Mouse (Mus musculus) midbrain, embryonic 13.5 days (tissue): ENCODE data around the gene Dlg2. TPM values are rescaled to one million over a fixed set of nuclear protein-coding genes. Genes with fewer than 3 reads are reported as not detected.
A peak's percentile ranks its signal among the peaks of the same experiment; 100 is the strongest.

Experiments used
- ATAC-seq: fragments of 200-750 bp; cut with Nextera tagmentation; 2 replicates; pipeline ENCODE4 v1.8.0; 2017; ENCODE audit warnings: mild to moderate bottlenecking, moderate TSS enrichment, moderate library complexity
- H3K27ac ChIP-seq: fragments of 300-500 bp; sonication (generic); 2 replicates; pipeline ENCODE4 v1.5.1; 2015; ENCODE audit warnings: inconsistent platforms, mild to moderate bottlenecking, moderate library complexity
- H3K27me3 ChIP-seq: fragments of 300-500 bp; sonication (generic); 2 replicates; pipeline ENCODE4 v1.6.1; 2015; ENCODE audit warnings: mild to moderate bottlenecking, inconsistent platforms
- H3K36me3 ChIP-seq: fragments of 300-500 bp; sonication (generic); 2 replicates; pipeline ENCODE4 v1.6.1; 2015; ENCODE audit warnings: mild to moderate bottlenecking, inconsistent platforms
- H3K4me1 ChIP-seq: fragments of 300-500 bp; sonication (generic); replicated peaks from 2 replicates; pipeline ENCODE4 v1.6.1; 2015; ENCODE audit warnings: inconsistent platforms
- H3K4me2 ChIP-seq: fragments of 300-500 bp; sonication (generic); replicated peaks from 2 replicates; pipeline ENCODE4 v1.6.1; 2015; ENCODE audit warnings: moderate library complexity, mild to moderate bottlenecking, inconsistent platforms
- H3K4me3 ChIP-seq: fragments of 300-500 bp; sonication (generic); replicated peaks from 2 replicates; pipeline ENCODE4 v1.5.1; 2015; ENCODE audit warnings: mild to moderate bottlenecking, inconsistent platforms
- H3K9ac ChIP-seq: fragments of 300-500 bp; sonication (generic); replicated peaks from 2 replicates; pipeline ENCODE4 v1.6.1; 2015; ENCODE audit warnings: mild to moderate bottlenecking, inconsistent platforms
- H3K9me3 ChIP-seq: fragments of 300-500 bp; sonication (generic); 2 replicates; pipeline ENCODE4 v1.6.1; 2016; ENCODE audit warnings: mild to moderate bottlenecking, inconsistent platforms
- WGBS: fragments of 180-500 bp; shearing (Covaris S2); methylation state at CpG from one replicate; pipeline ENCODE4 v1.1.7; 2015; 5-methylcytosine and 5-hydroxymethylcytosine counted together
- polyA plus RNA-seq: library from polyadenylated mRNA; unstranded; fragments of >200 nt; fragmentation: Nextera tagmentation; extraction: Ambion mirVana; gene quantifications from 2 replicates; pipeline ENCODE4 v1.2.1, GENCODE M21; 2015

Gene Dlg2
- polyA plus RNA-seq, 1 experiment from 2014 or later: 13.0 TPM

- no peaks in the 10 kb centered on the region for H3K36me3 ChIP-seq
- H3K9ac ChIP-seq: no peak overlapping the region
- H3K9me3 ChIP-seq: no peaks in the 10 kb centered on the region
- H3K27me3 ChIP-seq: no peaks in the 10 kb centered on the region
- ATAC-seq: no peak
- H3K4me2 ChIP-seq: no peak overlapping the region
- H3K4me1 ChIP-seq: peaks cover 13% of the 10 kb centered on the region
- H3K27ac ChIP-seq: no peak overlapping the region
- H3K4me3 ChIP-seq: no peak overlapping the region
- 76% methylated on average over 1 of the region's 1 CpGs for WGBS
Measured at GRCm38 (mm10) chr7:92396783-92397182, 1920.3 kb downstream of the Dlg2 start.

- no peak overlapping the region for H3K9ac ChIP-seq
- H3K4me1 ChIP-seq: peaks cover 13% of the 10 kb centered on the region
- 48% methylated on average over 1 of the region's 1 CpGs for WGBS
- H3K4me2 ChIP-seq: no peak overlapping the region
- H3K9me3 ChIP-seq: no peaks in the 10 kb centered on the region
- no peaks in the 10 kb centered on the region for H3K36me3 ChIP-seq
- H3K27ac ChIP-seq: no peak overlapping the region
- H3K27me3 ChIP-seq: no peaks in the 10 kb centered on the region
- no peak for ATAC-seq
- H3K4me3 ChIP-seq: no peak overlapping the region
Measured at GRCm38 (mm10) chr7:92398841-92399240, 1922.4 kb downstream of the Dlg2 start.

- Histone ChIP-seq H3K9me3 (no peaks in the 10 kb centered on the region), H3K9ac (no peak overlapping the region), H3K27ac (0 out of 2 replicates have a peak overlapping the region, but pooled peaks have one; percentile 56), H3K27me3 (no peaks in the 10 kb centered on the region), H3K36me3 (no peaks in the 10 kb centered on the region), H3K4me3 (no peak overlapping the region), H3K4me1 (peaks cover 13% of the 10 kb centered on the region), H3K4me2 (no peak overlapping the region)
- WGBS: 71% methylated on average over 1 of the region's 1 CpGs
- ATAC-seq: no peak
Measured at GRCm38 (mm10) chr7:92400551-92400950, 1924.1 kb downstream of the Dlg2 start.

GRCm38 (mm10) chr7:92401001-92401688 is 1924.7 kb downstream of the Dlg2 start:
- no peaks in the 10 kb centered on the region for H3K27me3 ChIP-seq
- H3K4me1 ChIP-seq: peaks cover 13% of the 10 kb centered on the region
- 37% methylated on average over 4 of the region's 4 CpGs for WGBS
- no peak overlapping the region for H3K9ac ChIP-seq
- no peak overlapping the region for H3K4me2 ChIP-seq
- ATAC-seq: peak; percentile 80
- H3K4me3 ChIP-seq: no peak overlapping the region
- peak overlapping the region; percentile 45 for H3K27ac ChIP-seq
- no peaks in the 10 kb centered on the region for H3K9me3 ChIP-seq
- no peaks in the 10 kb centered on the region for H3K36me3 ChIP-seq

- Histone ChIP-seq H3K36me3 (no peaks in the 10 kb centered on the region), H3K27ac (no peak overlapping the region), H3K4me2 (no peak overlapping the region), H3K4me3 (no peak overlapping the region), H3K4me1 (no peaks in the 10 kb centered on the region), H3K9me3 (no peaks in the 10 kb centered on the region), H3K27me3 (no peaks in the 10 kb centered on the region), H3K9ac (no peak overlapping the region)
- 67% methylated on average over 5 of the region's 5 CpGs for WGBS
- no peak for ATAC-seq
Measured at GRCm38 (mm10) chr7:92408479-92408878, 1932.0 kb downstream of the Dlg2 start.

GRCm38 (mm10) chr7:92420474-92420873 is 1944.0 kb downstream of the Dlg2 start:
- Histone ChIP-seq H3K36me3 (no peaks in the 10 kb centered on the region), H3K27ac (no peak overlapping the region), H3K9ac (no peak overlapping the region), H3K4me2 (no peak overlapping the region), H3K9me3 (no peaks in the 10 kb centered on the region), H3K27me3 (no peaks in the 10 kb centered on the region), H3K4me3 (no peak overlapping the region), H3K4me1 (no peaks in the 10 kb centered on the region)
- no peak for ATAC-seq
- 79% methylated on average over 10 of the region's 10 CpGs for WGBS

DNA sequence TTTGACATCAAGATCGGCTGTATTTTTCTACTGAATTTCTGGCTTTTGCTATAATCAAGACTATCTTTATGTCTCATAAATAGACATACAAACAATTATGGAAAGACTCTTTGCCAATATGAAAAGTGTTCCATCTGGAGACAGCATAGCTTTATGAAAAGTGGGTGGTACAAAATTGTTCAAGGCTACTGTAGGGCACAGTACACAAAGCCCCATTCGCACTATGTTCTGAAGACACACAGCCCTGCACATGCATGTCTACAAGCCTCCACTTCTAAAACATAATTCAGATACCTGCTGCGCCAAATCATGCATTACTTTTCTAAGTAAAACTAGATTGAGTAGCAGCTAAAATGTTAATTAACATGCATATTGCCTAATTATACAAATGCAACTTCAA is 1946.5 kb downstream of the Dlg2 start:
- Histone ChIP-seq H3K9ac (no peak overlapping the region), H3K4me3 (no peak overlapping the region), H3K27me3 (no peaks in the 10 kb centered on the region), H3K4me1 (peaks cover 4% of the 10 kb centered on the region; the same call in 1 of the 2 replicates), H3K27ac (no peak overlapping the region), H3K36me3 (no peaks in the 10 kb centered on the region), H3K9me3 (no peaks in the 10 kb centered on the region), H3K4me2 (no peak overlapping the region)
- no peak for ATAC-seq
- 96% methylated on average over 3 of the region's 3 CpGs for WGBS

DNA sequence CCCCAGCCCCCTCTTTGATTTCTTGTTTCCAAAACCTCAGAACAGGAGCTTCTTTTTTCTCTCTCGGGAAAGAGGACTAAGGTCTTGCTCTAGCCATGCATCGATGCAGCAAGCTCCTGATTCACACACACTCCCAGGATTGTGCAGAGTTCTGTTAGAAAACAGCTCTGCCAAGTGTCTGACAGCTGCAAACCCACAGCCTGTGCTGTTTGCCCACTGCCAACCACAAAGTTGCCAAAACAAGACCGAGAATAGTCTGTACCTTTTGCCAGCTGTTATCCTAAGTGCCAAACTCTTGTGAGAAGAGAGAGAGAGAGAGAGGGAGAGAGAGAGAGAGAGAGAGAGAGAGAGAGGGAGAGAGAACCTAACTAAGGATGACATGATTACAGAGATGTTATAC is 1948.2 kb downstream of the Dlg2 start:
- no peak for ATAC-seq
- Histone ChIP-seq H3K4me1 (peaks cover 9% of the 10 kb centered on the region; the same call in 1 of the 2 replicates), H3K27ac (no peak overlapping the region), H3K27me3 (no peaks in the 10 kb centered on the region), H3K4me2 (no peak overlapping the region), H3K9me3 (no peaks in the 10 kb centered on the region), H3K9ac (no peak overlapping the region), H3K4me3 (no peak overlapping the region), H3K36me3 (no peaks in the 10 kb centered on the region)
- 87% methylated on average over 3 of the region's 3 CpGs for WGBS

- Histone ChIP-seq H3K27ac (no peak overlapping the region), H3K27me3 (no peaks in the 10 kb centered on the region), H3K4me1 (peaks cover 9% of the 10 kb centered on the region; the same call in 1 of the 2 replicates), H3K4me3 (no peak overlapping the region), H3K36me3 (no peaks in the 10 kb centered on the region), H3K9ac (no peak overlapping the region), H3K9me3 (no peaks in the 10 kb centered on the region), H3K4me2 (no peak overlapping the region)
- no peak for ATAC-seq
- 82% methylated on average over 4 of the region's 4 CpGs for WGBS
Measured at GRCm38 (mm10) chr7:92427280-92427679, 1950.8 kb downstream of the Dlg2 start.

GRCm38 (mm10) chr7:92428629-92429028 is 1952.2 kb downstream of the Dlg2 start:
- WGBS: 74% methylated on average over 5 of the region's 5 CpGs
- peaks cover 9% of the 10 kb centered on the region; the same call in 1 of the 2 replicates for H3K4me1 ChIP-seq
- no peaks in the 10 kb centered on the region for H3K36me3 ChIP-seq
- no peak overlapping the region for H3K4me3 ChIP-seq
- H3K9me3 ChIP-seq: no peaks in the 10 kb centered on the region
- ATAC-seq: no peak
- no peak overlapping the region for H3K9ac ChIP-seq
- H3K27me3 ChIP-seq: no peaks in the 10 kb centered on the region
- H3K27ac ChIP-seq: no peak overlapping the region
- no peak overlapping the region for H3K4me2 ChIP-seq

- Histone ChIP-seq H3K4me1 (peaks cover 9% of the 10 kb centered on the region; the same call in 1 of the 2 replicates), H3K27ac (no peak overlapping the region), H3K27me3 (no peaks in the 10 kb centered on the region), H3K9ac (no peak overlapping the region), H3K4me3 (no peak overlapping the region), H3K4me2 (no peak overlapping the region), H3K36me3 (no peaks in the 10 kb centered on the region), H3K9me3 (no peaks in the 10 kb centered on the region)
- WGBS: 94% methylated on average over 2 of the region's 2 CpGs
- ATAC-seq: no peak
Measured at GRCm38 (mm10) chr7:92430254-92430653, 1953.8 kb downstream of the Dlg2 start.

- no peak overlapping the region for H3K4me3 ChIP-seq
- H3K9ac ChIP-seq: no peak overlapping the region
- no peak for ATAC-seq
- H3K27ac ChIP-seq: no peak overlapping the region
- no peak overlapping the region for H3K4me2 ChIP-seq
- H3K4me1 ChIP-seq: no peaks in the 10 kb centered on the region
- no peaks in the 10 kb centered on the region for H3K9me3 ChIP-seq
- no peaks in the 10 kb centered on the region for H3K27me3 ChIP-seq
- WGBS: 86% methylated on average over 2 of the region's 2 CpGs
- no peaks in the 10 kb centered on the region for H3K36me3 ChIP-seq
Measured at GRCm38 (mm10) chr7:92437168-92437567, 1960.7 kb downstream of the Dlg2 start.
